Mouse (Mus musculus): ENCODE measurements around the gene Gamt.
A peak's percentile ranks its signal among the peaks of the same experiment; 100 is the strongest.

Gamt gene

DNA sequence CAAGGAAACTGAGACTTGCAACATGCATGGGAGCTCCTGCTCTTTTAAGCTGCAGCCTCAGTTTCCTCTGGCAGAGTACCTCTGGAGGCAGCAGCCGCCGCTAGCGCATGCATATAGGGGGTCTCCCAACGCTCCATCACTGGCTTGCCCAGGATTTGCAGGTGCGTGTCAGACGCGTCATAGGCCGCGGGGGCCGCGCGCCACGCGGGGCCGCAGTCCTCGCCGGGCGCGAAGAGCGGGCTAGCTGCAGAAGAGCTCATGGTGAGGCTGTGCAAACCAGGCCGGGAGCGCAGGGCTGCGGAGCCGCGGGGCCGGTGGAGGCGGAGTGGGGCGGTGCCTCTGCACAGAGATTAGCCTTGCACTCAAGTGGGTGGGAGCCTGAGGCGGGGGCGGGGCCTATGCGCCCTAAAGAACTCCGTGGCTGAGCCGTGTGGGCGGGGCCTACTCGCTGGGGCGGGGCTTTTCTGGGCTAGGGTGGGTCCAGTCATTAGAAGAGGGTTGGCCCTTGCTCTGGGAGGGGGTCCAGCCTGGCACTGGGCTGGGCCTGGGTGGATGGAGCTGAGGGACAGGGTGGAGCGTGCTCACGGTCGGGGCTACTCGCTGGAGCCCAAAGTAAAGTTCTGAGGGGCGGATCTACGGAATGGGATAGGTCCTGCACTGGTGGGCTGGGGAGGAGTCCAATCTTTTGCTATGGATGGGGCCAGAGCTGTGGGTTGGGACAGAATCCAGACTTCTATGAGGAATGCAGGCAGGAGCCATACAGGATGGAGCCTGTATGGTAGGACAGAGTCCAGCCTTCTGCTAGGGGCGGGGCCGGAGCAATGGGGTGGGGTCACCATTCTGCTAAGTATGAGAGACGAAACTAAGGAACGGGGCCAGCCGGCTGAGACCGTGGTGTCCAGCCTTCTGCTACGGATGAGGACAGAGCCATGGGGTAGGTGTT lies at the start of gene Gamt, which contains the start of gene Dazap1:
TSS of gene Gamt (minus strand) at position 371 of the 943 bp plus-strand sequence.
TSS of gene Dazap1 (plus strand) at position 845 of the 943 bp plus-strand sequence.
- peak; percentile 100 for DNase-seq

- DNase-seq: peak; percentile 60
These were observed 44.0 kb upstream of the Gamt start for GRCm38 (mm10) chr10:80304862-80305261.

- no peak for DNase-seq
These were observed 43.6 kb upstream of the Gamt start for GRCm38 (mm10) chr10:80304458-80304857.

- DNase-seq: peak; percentile 85
These were observed 41.7 kb upstream of the Gamt start for GRCm38 (mm10) chr10:80302471-80302881.

DNA sequence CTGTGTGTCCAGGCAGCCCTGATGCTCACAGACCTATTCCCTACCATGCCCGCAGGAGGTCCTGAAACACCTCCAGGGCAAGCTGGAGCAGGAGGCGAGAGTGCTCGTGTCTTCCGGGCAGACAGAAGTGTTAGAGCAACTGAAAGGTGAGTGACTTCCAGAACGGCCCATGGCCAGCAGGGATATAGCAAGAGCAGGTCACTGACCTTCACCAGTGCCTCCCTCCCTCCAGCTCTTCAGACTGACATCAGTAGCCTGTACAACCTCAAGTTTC lies 41.2 kb upstream of the Gamt start:
- no peak for DNase-seq

- DNase-seq: no peak
These were observed 40.7 kb upstream of the Gamt start for GRCm38 (mm10) chr10:80301256-80302081.

GRCm38 (mm10) chr10:80300672-80301181 lies 39.9 kb upstream of the Gamt start:
- DNase-seq: no peak

DNA sequence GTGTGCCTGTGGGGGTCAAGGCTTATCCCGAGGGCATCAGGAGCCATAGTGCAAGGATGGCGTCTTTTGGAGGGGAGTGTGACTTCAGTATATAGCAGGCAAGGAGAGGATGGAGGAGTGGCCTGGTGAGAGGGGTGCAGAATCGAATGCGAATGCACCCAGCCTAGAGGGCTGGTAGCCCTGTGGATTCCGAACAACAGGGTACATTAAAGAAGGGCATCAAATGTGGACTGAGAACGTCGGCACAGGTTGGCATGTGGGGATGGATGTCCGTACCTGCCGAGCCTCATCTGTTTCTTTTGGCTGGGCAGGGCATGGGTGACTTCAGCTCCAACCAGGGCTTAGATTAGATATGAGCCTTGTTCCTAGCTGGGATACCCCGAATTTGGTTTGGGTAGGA lies 39.0 kb upstream of the Gamt start:
- DNase-seq: no peak

GRCm38 (mm10) chr10:80299301-80299700 lies 38.5 kb upstream of the Gamt start:
- DNase-seq: no peak

DNA sequence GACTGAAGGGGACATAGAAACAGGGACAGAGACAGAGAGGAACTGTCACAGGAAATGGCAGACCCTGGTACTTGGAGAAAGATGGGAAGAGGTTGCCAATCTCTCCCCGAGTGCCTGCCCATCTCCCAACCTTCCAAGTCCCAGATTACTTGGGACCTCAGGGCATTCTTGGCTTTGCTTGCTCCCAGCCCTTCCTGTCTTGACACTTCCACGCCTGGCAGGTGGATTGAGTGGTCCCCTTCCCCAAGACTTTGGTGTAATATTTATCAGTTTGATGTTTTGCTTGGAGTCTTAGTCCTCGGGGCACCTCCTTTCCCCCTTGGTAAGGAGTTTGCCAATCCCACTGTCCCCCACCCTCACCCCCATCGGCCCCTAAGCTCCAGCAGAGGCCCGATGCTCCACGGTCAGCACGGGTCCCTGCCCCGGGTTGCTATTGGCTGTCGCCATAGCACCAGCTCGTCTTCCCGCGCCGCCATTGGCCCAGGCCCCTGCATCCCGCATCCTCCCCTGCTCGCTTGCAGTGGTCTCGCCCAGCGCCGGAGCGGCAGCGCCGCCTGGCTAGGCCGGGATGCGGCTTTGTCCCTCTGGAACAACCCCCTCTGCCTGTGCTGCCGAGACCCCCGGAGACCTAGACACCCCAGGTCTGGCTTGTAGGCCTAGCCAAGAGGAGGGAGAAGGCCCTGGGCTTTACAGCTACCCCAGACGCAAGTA lies 37.9 kb upstream of the Gamt start:
- peak; percentile 72 for DNase-seq

DNA sequence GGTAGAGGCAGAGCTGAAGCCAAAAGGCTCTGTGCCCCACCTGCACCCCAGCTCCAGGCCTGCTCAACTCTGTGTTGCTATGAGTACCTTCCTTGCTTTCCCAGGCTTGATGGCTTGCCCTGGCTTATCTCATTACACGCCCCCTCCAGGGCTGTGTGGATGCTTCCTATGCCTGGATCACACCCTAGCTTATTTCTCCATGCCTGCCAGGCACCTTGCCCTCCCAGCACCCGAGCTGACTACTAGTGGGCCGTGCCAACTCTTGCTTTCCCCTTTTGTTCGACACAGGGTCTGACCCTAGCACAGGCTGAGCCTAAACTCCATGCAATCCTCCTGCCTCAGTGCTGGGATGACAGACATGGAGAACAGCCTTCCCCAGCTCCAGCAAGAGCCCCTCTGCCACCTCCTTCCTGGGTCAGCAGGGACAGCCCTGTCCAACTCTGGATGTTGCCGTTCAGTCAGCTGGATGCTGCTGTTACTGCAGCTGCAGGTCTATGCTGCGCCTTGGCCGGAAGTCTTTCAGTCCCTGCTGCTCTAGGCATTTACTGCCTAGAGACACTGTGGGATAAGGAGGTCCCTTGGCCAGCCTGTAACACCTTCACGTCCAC lies 36.8 kb upstream of the Gamt start:
- no peak for DNase-seq

DNA sequence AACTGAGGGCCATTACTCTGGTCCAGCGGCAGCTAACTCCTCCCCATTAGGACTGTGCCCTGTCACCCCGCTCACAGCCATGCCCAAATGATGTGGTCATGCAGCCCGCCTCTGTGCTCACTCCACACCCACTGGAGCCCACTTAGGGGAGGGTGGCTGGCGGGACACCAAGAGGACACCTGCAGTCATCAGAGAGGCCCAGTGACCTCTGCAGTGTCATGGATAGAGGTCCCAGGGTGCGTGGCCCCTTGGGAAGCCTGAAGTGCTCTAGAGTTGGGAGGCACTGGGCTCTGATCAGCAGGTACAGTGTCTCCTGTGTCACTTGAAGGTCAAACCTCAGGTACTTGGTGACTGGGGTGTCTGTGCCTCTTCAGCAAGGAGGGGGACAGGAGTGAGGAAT lies 36.0 kb upstream of the Gamt start:
- no peak for DNase-seq

DNA sequence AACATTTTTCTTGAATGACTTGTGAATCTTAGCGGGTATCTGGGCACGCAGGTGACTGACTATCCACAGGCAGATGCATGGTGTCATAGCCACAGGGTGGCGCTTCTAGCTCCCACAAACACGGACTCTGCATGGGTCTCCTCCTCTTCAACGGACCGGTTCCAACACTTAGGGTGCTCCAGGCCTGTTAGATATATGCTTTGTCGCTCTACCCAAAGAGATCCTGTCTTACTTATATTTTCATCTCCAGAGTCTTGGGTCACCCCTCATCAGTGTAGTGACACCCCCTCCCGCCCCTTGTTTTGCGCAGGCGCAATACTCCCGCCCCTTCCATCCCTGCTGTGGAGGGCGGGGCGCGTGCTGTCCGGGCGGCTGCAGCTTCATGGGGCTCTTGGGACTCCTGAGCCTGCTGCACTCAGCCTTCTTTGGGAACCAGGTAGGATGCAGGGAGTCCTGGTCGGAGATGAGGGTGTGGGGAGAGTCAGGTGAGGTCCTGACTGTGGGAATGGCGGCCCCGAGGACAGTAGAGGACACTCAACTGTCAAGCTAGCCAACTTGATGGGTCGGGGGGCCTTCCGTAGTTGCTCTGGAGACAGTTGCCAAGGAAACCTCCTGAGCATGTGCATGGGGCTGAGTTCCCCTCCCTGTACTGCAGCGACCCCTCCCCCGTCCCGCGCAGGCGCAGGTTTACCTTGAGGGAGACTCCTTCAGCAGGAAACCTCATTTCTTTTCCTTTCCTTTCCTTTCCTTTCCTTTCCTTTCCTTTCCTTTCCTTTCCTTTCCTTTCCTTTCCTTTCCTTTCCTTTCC lies 35.0 kb upstream of the Gamt start, which contains the start of gene Apc2:
TSS of gene Apc2 (plus strand) at position 360 of the 808 bp plus-strand sequence.
- DNase-seq: peak; percentile 82

DNA sequence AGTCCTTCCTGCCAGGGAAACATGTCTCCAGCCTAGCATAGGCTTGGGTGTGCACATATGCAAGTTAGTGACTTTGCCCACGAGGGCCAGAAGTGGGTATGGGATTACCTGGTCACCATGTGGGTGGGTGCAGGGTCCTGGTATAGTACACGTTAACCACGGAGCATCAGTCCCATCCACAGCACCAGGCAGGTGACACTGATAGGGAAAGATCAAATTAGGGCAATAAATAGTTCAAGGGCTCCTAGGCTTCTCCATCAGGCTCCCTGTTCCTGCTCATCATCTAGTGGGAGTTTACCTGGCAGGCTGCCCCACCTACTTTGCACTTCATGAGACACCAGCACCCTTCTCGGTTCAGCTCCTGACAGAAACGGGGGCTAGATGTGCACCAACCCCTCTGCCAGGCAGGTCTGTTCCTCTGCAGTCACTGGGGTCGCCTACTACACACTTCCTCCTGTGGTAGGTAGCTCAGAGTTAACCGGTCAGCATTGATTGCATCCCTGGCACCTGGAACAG lies 34.0 kb upstream of the Gamt start:
- DNase-seq: no peak

GRCm38 (mm10) chr10:80294311-80294710 lies 33.5 kb upstream of the Gamt start:
- no peak for DNase-seq

- no peak for DNase-seq
These were observed 32.5 kb upstream of the Gamt start for GRCm38 (mm10) chr10:80293325-80293724.

GRCm38 (mm10) chr10:80292251-80293146 lies 31.7 kb upstream of the Gamt start, which contains the start of gene Rps15:
Gene Rps15, plus strand, starts transcription at chr10:80292453.
- DNase-seq: peak; percentile 98

DNA sequence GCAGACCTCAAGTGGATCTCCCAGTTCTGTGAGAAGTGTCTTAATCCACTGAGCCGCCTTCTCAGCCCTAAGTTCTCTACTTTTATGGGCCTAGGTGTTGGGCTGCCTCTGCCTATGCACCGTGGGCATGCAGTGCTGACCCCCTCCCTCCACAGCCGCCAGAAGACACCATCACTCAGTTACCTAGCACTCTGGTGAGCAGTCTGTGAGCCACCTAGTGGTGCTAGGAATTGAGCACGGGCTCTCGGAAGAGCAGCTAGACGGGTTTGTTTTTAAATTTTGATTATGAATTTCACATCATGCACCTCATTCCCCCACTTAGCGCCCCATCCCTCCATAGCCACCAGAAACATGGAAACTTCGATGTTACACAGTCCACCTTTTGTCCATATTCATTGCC lies 27.8 kb upstream of the Gamt start:
- no peak for DNase-seq

DNA sequence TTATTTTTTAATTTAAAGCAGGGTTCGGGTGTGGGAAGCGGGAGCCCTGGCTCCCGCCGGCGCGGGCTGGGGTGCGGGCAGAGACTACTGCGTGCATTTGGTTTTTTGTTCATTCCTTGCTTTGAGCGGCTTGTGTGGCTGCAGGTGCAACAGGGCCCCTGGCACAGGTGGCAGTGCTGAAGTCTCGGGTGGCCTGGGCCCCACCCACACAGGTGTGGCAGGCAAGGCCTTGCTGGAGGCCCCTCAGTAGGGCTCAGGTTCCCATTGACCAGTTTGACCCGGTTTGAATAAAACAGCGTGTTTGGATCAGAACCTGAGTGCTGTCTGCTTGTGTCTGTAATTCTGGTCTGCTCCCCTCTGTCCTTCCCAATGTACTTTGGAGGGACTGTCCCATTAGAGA lies 27.3 kb upstream of the Gamt start:
- DNase-seq: no peak

Data from kidney, postnatal 10 days (tissue).